Mouse (Mus musculus) fibroblast of lung, adult 2 months (primary cell): ENCODE measurements around the gene Dxo.
"Not testable (repeated sequence)": the region's sequence is repeated elsewhere in the genome, so short reads cannot be mapped to it uniquely, and the experiment has no call there.

Source experiments
- DNase-seq: peaks from one replicate; pipeline ENCODE4 v3.0.0-alpha.2; 2011; ENCODE audit warnings: low read depth

The Dxo gene

GRCm38 (mm10) chr17:34836856-34837221 lies at the start of gene Dxo, which contains the start of gene Stk19:
Gene Dxo (plus strand): TSS chr17:34837019.
Gene Stk19 (minus strand): TSS chr17:34836945.
- DNase-seq = peak; percentile 88

GRCm38 (mm10) chr17:34795016-34795415 lies 41.8 kb upstream of the Dxo start:
- DNase-seq = no peak

- DNase-seq = no peak
Observed at GRCm38 (mm10) chr17:34795633-34796032, 41.2 kb upstream of the Dxo start.

- no peak for DNase-seq
Observed at GRCm38 (mm10) chr17:34796311-34797140, 40.3 kb upstream of the Dxo start.

GRCm38 (mm10) chr17:34797211-34797995 lies 39.4 kb upstream of the Dxo start:
- DNase-seq = not testable (repeated sequence)

- not testable (repeated sequence) for DNase-seq
Observed at GRCm38 (mm10) chr17:34798071-34798470, 38.7 kb upstream of the Dxo start.

GRCm38 (mm10) chr17:34798866-34799530 lies 37.8 kb upstream of the Dxo start:
- no peak for DNase-seq

- no peak for DNase-seq
Observed at GRCm38 (mm10) chr17:34799531-34799925, 37.3 kb upstream of the Dxo start.

- DNase-seq = not testable (repeated sequence)
Observed at GRCm38 (mm10) chr17:34800781-34801305, 36.0 kb upstream of the Dxo start.

GRCm38 (mm10) chr17:34802756-34803155 lies 34.1 kb upstream of the Dxo start:
- DNase-seq = not testable (repeated sequence)

- not testable (repeated sequence) for DNase-seq
Observed at GRCm38 (mm10) chr17:34803367-34803766, 33.5 kb upstream of the Dxo start.

- DNase-seq = not testable (repeated sequence)
Observed at GRCm38 (mm10) chr17:34804301-34804700, 32.5 kb upstream of the Dxo start, which contains the start of gene Cyp21a1. Gene Cyp21a1 (minus strand): TSS chr17:34804561.

- DNase-seq = no peak
Observed at GRCm38 (mm10) chr17:34804871-34805562, 31.8 kb upstream of the Dxo start.

- DNase-seq = no peak
Observed at GRCm38 (mm10) chr17:34807176-34807575, 29.6 kb upstream of the Dxo start.

GRCm38 (mm10) chr17:34808599-34809205 lies 28.1 kb upstream of the Dxo start:
- DNase-seq = no peak

- not testable (repeated sequence) for DNase-seq
Observed at GRCm38 (mm10) chr17:34810411-34810810, 26.4 kb upstream of the Dxo start.

GRCm38 (mm10) chr17:34810811-34811210 lies 26.0 kb upstream of the Dxo start:
- DNase-seq = not testable (repeated sequence)

GRCm38 (mm10) chr17:34811275-34811674 lies 25.5 kb upstream of the Dxo start:
- no peak for DNase-seq

GRCm38 (mm10) chr17:34813747-34814146 lies 23.1 kb upstream of the Dxo start:
- not testable (repeated sequence) for DNase-seq

- DNase-seq = no peak
Observed at GRCm38 (mm10) chr17:34814818-34815370, 21.9 kb upstream of the Dxo start.

GRCm38 (mm10) chr17:34830776-34831175 lies 6.0 kb upstream of the Dxo start:
- not testable (repeated sequence) for DNase-seq
